Mouse (Mus musculus) thymus, postnatal 36 days (tissue): ENCODE measurements around the gene Tas2r134.

Experiments
- DNase-seq, 2 experiments: peaks; one replicate each; pipeline ENCODE4 v3.0.0; 2022; ENCODE audit warnings: mixed read lengths in 2 of 2

Gene Tas2r134

DNA sequence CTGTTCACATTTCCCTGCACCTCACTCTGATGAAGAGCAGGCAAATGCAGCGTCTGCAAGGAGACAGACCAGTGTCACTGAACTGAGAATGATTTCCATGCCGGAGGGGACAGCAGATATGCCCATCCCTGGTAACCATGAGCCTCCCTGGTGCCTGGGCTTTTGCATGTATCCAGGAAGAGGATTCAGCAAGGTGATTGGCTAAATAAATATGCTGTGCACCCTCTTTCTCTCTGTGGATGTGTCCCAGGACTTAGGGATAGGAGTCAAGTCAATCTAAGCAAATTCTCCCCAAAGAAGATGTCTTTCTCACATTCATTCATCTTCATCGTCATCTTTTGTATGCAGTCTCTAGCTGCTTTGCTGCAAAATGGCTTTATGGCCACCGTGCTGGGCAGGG, at the start of gene Tas2r134:
TSS of gene Tas2r134 (plus strand) at position 301 of the 400 bp plus-strand sequence.
- no peak for DNase-seq

DNA sequence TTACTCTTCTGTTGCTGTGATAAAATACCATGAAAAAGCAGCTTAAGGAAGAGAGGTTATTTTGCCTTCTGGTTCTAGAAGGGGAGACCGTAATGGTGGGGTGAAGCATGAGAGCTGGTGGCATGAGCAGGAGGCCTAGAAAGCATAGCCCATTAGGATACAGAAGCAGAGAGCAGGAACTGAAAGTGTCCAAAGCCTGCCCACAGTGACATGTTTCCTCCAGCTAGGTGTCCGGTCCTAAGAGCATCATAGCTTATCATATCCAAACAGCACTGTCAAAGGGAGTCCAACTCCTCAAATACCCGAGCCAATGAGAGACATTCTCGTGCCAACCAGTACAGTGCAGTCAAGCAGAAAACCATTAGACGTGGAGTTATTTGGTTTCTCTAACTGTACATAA, 47.5 kb upstream of the Tas2r134 start:
- no peak for DNase-seq

DNA sequence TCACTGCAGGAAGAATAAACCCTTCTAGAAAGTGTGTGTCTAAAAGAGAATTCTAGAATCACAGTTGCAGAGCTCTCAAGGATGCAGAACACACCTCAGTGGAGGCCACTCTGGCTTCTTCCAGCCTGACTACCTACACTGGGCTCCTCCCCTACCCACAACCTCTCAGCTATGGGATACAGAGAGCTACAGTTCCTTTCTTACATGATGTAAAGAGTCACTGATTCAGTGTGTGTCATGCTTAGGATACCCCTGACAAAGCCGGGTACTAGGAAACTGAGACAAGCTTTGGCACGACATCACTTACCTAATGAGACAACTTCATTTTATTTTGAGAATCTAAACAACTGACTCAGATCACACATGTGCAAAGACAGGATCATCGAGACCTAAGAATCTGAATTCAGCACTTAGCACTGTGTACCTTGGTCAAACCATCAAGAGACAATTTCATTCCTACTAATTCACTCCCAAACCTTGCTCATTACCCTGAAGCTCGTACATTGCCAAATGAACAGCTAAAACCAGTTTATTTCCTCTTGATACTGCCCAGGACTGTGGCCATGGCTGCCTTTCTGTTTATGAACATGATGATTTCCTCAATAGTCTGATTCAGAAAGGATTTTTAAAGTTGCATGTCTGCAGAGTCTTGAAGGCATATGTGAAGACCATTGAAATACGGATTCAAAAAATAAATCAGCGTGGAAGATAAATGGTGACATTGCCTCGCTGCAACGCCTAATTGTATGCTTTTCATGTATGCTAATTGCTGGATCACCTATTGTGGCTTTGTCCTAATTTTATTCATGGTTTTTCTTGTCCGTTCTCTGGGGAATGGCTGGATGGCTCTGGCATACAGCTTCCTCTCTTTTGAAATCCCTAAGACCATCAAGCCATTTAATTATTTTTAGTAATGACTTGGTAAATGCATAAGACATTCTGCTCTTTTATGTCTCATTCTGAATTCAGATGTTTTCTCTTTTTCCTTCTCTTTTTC, 43.0 kb upstream of the Tas2r134 start:
- no peak for DNase-seq

DNA sequence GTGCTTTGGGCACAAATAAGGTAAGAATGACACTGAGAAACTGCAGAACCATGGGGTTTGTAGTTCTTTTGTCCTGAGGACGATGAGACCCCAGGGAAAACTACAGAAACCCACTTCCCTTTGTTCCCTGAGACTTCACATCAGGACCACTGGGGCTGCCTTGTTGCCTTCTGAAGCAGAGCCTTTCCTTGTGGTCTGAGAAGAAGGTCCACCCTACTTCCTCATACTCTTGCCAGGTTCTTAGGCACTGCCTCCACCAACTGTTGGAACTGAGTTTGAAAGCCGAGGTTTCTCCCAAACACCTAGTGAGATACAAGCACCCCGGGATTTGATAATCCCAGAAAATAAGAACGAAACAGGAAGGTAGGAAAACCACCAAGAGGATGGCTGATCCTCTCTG, 39.0 kb upstream of the Tas2r134 start:
- no peak for DNase-seq

DNA sequence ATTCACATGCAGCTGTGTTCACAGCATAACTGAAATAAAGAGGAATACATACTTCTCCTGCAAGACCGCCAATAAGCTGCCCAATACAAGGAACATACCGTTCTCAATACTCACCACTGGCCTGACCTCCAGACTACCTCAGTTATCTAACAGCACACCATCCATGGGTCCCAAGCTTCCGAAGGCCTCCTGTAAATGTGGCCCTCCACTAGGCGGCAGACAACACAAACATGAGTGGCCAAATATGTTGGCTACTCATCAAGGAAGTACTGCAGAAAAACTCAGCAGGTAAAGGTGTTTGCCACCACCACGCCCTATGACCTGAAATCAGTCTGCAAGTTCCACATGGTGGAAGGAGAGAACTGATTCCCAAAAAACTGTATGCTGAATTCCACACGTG, 38.4 kb upstream of the Tas2r134 start:
- no peak for DNase-seq

DNA sequence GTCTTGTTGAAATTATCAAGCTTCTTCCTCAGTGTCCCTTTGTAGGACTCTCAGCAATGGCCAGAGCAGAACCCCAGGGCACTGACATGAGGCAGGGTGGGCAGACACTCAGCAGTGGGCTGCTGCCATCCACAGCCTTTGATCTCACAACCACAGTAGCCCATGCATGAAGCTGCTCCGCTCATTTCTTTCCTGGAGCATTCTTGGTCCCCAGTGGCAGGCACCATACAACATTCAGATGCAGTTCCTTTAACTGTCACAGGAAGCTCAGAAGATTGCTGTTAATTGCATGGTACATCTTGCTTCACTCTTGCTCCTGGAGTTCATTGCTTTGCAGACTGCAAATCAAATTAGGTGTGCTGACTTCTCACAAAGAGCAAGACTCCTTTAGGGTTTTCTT, 37.7 kb upstream of the Tas2r134 start:
- no peak for DNase-seq

DNA sequence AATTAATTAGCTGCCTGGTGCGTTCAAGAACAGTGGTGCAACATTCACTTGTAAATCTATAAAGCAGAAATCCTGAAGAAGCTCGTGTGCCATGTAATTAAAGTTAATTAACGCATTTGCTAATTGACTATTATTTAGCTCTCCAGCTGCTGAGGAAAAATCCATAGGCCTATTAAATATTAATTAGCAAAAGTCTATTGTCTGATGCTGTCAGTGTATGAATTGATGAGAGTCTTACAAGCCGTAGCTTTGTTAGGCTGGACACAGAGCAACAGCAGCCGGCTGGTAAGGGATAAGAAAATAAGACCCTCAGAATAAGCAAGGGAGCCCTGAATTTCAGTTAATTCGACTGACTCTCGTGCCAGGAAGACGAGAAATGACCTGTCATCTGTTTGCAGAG, 37.0 kb upstream of the Tas2r134 start:
- DNase-seq = no peak

DNA sequence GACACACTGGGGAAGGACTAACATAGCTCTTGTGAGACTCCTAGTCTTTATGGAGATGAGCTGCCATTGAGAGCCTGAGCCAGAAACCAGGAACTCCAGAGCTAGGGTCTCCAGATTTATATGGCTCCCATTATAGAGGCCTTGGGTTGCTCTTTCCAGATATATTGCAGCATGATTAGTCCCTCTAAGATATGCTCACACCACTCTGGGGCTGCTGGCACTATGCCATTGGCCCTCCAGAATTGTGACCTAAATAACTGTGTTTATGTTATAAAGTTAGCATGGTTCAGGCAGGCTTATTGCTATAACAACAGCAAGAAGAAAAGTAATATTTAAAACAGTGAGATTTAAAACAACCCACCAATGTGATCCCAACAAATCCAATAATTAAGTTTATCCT, 35.2 kb upstream of the Tas2r134 start:
- no peak for DNase-seq

DNA sequence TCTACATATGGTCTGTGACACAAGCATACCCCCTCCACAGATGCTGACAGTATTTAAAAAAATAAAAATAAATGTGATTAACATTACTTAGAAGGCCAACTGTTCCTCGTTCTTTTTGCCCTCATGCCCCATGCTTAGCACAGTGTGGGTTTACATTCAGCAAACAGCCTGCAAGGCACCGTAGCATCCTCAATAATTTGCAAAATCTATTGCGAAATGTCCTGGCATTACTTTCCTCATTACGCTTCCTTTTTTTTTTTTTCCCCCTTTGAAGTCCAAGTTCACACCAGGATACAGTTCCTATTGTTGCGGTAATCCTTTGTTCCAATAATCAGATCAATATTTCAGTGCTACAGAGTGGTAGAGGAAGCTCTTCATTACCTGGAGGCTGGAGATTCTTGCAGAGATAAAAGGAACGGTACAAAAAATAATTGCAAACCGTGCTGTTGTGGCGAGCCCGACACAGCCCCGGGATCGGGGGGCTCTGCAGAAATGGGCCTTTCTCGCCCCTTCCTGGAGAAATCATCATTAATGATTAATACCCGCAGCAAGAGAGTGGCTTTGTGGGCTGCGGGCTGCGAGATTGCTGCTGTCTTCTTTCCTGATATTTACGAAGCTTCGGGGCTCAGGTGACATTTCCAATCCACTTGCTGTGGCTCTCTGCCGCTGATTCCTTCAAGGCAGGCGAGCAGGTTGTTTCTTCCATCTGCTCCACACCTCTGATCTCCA, 27.7 kb upstream of the Tas2r134 start:
- DNase-seq = no peak

DNA sequence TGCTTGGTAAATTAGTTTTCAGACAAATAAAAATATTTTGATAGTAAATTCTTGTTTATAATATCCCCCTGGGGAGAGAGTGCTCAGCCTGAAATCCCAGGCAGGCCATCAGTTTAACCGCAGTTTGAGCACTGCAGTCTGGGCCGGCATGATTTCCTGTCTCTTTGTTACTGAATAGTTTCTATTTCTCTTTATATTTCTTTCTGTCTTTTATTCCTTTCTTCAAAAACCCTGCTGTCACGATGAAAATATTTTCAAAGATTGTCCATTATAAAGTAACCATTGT, 27.2 kb upstream of the Tas2r134 start:
- DNase-seq = no peak

DNA sequence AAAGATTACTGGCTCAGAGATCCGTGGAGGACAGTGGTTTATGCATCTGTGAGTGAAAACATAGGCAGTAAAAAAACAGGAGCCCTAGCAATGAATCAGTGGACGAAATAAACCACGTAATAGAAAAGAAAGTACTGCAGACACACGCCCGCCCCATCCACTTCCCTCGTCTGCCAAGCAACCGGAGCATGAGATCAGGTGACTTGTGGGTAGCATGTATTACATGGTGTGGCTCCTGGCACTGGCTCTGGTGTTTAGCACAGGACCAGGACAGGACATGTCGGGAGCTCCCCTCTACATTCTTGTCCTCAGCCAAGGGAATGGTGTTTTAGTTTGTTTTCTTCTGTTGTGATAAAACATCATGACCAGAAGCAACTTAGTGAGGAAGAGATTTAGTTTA, 26.4 kb upstream of the Tas2r134 start:
- DNase-seq = no peak

DNA sequence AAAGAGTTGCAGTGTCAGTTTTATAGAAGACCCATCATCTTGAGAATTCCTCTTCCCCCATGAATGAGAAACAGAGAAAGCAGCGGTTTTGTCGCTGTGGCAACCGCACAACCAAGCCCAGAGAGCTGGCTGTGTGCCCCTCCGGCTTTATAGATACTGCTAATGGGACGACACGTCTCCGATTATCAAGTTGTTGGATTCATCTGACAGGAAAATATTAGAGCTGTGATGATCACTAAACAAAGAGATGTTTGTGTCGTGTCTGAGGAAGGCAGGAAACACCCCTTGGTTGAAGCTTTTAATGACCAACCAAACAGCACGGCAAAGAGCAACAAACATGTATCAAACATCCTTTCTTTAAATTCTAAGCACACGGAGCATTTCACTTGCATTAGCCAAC, 17.0 kb upstream of the Tas2r134 start:
- DNase-seq = no peak

DNA sequence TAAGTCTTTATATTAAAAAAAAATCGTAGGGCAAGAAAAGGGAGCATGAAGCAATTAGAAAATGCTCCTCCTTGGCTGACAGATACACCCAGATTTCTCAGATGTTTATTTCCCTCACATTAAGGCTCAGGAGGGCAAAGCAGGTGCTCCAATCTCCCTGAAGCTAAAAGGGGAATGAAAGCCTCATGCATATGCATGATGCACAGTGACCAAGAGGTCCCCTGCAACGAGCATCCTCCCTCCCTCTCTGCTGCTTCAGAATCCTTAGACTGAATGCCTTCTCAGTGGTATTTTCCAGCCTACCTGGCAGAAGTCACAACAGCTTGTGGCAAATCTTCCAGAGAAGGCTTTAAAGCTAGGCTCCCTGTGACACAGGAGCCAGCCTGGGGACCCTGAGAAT, 16.4 kb upstream of the Tas2r134 start:
- no peak for DNase-seq

DNA sequence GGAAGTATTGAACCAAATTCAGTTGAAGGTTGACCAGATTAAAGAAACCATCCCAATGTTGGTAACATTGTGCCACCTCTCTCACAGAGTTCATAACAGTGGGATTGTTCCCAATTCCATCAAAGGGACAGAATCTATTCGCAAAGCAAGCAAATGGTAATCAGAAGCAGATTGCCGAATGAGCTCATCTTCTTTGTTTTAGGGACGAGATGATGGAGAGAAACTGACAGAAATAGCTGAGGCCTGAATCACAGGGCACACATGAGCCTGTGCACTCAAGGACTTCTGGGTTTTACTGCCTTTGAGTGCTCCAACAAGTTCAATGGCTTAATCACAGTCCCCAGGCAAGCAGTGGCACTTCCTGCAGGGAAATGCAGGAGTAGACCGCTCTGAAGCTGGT, 13.6 kb upstream of the Tas2r134 start:
- DNase-seq = no peak

DNA sequence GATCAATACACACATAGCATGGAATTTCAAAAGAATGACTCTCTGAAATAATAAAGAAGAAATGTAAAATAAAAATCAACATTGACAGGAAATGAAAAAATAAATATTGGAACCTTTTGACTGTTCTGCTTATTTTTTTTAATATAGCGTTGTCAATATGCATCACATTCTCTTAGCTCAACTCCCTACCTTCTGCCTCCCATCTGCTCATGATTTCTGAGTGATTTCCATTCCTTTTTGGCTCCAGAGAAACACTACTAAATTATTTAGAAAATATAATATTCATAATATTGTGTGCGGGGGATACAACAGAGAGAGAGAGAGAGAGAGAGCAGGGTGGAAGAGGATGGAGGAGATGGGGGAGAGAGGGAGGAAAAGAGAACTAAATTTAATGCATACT, 5.4 kb upstream of the Tas2r134 start:
- DNase-seq = no peak

DNA sequence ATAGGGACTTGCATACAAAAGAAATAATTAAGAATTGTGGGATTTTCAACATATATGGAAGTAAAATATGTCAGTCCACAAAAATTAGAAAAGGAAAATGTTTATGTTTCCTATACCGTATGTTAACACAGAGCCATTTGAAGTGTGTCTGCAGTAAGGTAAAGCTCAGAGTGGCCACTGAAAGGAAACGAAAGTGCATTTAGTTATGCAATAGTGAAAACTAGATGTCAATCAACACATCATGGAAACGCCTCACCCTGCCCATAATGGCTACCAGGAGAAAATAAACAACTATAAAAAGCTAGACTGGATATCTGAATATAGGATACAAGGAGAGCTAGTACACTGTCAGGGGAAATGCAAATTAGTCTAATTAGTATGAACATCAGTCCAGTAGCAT, 1.3 kb upstream of the Tas2r134 start:
- no peak for DNase-seq

DNA sequence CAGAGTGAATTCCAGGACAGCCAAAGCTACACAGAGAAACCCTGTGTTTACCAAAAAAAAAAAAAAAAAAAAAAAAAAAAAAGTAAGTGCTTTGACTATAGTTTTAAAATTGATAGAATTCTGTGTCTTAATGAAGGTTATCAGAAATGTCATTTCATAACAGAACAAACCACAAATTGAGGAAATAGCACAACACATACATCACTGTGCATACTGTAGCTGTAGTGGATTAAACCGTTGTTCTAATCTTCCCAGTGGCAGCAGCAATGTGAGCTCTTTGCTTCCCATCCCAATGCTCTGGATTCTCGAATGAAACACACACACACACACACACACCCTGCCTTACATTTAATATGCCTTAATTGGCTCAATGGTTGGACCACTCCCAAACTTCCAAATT, 4.1 kb downstream of the Tas2r134 start:
- DNase-seq = no peak

DNA sequence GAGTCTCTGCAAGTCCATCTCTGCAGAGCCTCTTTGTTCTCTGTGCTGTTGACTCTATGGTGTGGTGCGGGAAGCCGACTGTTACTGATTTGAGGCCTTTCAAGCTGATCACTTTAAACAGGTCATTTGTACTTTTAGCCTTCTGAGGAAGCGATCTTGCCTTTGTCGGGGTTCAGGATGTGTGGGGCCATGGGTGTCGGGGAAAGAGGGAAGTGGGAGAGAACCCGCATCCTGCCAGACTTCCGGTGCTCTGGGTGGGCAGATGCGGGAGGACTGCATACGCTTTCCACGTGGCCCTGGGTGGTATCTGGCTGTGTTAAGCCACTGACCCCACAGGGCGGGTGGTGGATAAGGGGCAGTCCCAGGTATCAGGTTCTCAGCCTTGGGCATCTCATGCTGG, 10.4 kb downstream of the Tas2r134 start:
- no peak for DNase-seq

DNA sequence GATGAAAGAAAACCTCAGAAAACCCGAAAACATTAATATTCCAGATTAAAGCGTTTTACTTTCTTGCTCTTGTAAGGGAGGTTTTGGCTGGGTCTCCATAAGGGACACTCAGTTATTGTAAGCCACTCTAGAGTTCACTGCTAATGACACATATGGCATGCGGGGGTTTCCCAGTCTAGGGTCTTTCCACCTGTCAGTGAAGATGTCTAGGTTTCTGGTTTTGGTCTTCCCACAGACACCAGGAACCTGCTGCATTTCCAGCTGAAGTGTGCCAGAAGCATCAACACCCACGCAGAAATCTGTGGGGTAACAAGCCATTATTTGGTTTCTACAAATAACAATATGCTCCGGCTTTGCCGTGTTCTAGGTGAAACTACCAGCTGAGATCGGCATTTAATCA, 14.3 kb downstream of the Tas2r134 start:
- no peak for DNase-seq

DNA sequence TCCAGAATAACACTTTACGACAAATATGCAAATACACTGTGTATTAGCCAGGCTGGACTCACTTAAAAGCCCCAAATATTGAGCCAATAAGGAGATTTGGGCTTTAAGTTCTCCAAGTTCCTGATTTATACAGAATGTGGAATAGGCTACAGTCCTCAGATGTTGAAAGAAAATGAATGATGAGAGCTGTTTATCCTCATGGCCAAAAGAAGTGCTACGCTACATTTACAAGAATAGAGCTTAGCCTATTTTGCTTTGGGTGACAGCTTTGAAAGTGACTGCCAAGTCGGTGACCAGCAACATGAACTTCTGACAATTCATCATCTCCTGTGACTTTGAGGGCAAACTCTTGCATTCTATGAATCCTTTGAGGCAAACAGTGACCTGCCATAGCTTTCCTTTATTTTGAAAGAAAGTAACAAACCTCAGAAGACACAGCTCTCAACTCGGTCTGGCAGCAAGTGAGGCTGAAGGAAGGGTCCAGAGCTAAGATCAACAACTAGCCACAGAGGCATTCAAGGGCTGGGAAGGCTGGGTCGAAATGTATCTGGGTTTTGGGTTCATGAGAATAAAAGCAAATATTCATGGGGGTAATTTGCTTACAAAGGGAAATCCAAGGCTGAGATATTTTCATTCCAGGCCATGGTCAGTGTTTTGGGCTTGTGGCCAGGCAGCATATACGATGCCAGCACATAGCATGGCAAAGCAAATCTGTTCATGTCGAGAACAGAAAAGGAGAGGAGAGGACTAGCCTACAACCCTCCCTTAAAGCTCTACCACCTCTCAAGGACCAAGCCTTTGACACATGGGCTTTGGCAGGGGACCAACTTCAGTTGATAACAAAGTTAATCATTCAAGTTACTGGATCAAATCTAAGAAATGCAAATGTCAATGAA, 16.2 kb downstream of the Tas2r134 start:
- DNase-seq = no peak

DNA sequence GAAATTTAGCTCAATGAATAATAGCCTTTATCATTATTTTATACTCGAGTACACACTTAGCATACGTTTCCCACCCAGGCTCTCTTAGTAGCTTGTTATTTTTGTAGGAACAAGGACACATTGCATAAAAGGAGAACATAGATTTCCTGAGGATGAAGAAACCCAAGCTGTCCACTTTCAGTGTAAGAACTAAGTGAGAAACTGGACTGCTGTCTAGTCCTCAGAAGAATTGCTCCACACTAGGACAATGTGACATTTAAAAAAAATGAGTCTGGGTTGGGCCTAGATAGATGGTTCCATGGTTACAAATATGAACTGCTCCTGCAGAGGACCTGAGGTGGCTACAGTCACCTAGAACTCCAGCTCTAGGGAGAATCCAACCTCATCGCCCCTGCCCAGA, 20.7 kb downstream of the Tas2r134 start:
- DNase-seq = no peak

DNA sequence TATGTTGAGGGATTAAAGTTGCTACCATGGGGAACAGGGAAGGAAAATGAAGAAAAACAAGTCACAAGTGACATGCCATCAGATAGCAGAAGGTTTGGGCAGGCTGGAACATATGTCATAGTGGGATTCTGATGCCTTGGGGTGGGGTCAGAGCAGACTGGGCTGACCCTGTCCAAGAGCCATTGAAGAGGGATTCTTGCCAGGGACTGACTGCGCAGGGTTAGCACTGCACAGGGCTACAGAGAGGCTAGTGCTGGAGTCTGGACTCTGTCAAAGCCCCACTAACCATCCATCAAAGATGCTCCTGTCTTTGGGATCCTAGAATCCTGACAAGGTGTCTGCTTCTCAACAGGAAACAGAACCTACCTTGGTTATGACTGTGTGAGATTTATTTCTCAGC, 22.6 kb downstream of the Tas2r134 start:
- DNase-seq = no peak

DNA sequence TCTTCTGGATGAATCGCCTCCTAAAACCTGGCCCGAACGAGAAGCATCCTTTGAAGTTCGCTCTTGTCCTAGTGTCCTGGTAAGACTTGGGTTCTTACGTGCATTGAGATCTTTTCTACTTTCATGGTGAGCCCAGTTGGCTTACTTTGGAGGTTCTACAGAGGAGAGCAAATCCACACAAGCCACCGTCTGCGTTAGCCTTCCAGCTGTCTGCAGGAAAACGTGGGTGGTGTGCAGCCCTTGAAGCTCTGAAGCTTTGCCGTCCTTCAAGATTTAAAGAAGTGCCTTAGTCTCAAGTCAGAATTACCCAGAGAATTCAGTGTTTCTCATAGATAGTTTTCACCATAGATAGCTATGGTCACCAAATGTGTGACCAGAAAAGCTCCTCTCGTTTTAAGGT, 24.8 kb downstream of the Tas2r134 start:
- no peak for DNase-seq
